Mouse (Mus musculus) midbrain, embryonic 12.5 days (tissue): ENCODE measurements at regions not wholly inside any gene's neighbourhood (a gene's known extent, or its start where the extent isn't known, plus 50 kb on each side); places are given as distances from the start of the nearest gene placed in this dataset.

ENCODE experiments used
- ATAC-seq: fragments of 200-750 bp; cut with Nextera tagmentation; 2 replicates; pipeline ENCODE4 v1.8.0; 2017; ENCODE audit warnings: low read depth, moderate TSS enrichment, moderate library complexity; ENCODE audit not compliant: low FRiP score
- H3K27ac ChIP-seq: fragments of 300-500 bp; sonication (generic); replicated peaks from 2 replicates; pipeline ENCODE4 v1.5.1; 2016; ENCODE audit warnings: mild to moderate bottlenecking
- H3K27me3 ChIP-seq: fragments of 300-500 bp; sonication (generic); 2 replicates; pipeline ENCODE4 v1.6.1; 2016; ENCODE audit warnings: mild to moderate bottlenecking
- H3K36me3 ChIP-seq: fragments of 300-500 bp; sonication (generic); 2 replicates; pipeline ENCODE4 v1.6.1; 2016
- H3K4me1 ChIP-seq: fragments of 300-500 bp; sonication (generic); 2 replicates; pipeline ENCODE4 v1.6.1; 2016
- H3K4me2 ChIP-seq: fragments of 300-500 bp; sonication (generic); replicated peaks from 2 replicates; pipeline ENCODE4 v1.6.1; 2016; ENCODE audit warnings: mild to moderate bottlenecking, moderate library complexity
- H3K4me3 ChIP-seq: fragments of 300-500 bp; sonication (generic); 2 replicates; pipeline ENCODE4 v1.5.1; 2016; ENCODE audit warnings: mild to moderate bottlenecking
- H3K9ac ChIP-seq: fragments of 300-500 bp; sonication (generic); replicated peaks from 2 replicates; pipeline ENCODE4 v1.6.1; 2016; ENCODE audit warnings: mild to moderate bottlenecking, moderate library complexity
- H3K9me3 ChIP-seq: fragments of 300-500 bp; sonication (generic); 2 replicates; pipeline ENCODE4 v1.6.1; 2016; ENCODE audit warnings: mild to moderate bottlenecking
- WGBS: fragments of 180-500 bp; shearing (Covaris S2); methylation state at CpG from one replicate; pipeline ENCODE4 v1.1.7; 2016; 5-methylcytosine and 5-hydroxymethylcytosine counted together

GRCm38 (mm10) chr13:70454592-70455390, 182.6 kb downstream of the Ice1 start:
- no peak for ATAC-seq
- no peaks in the 10 kb centered on the region for H3K4me1 ChIP-seq
- no peaks in the 10 kb centered on the region for H3K36me3 ChIP-seq
- no peak overlapping the region for H3K4me2 ChIP-seq
- H3K9ac ChIP-seq: no peak overlapping the region
- H3K9me3 ChIP-seq: no peaks in the 10 kb centered on the region
- H3K27me3 ChIP-seq: no peaks in the 10 kb centered on the region
- 84% methylated on average over 4 of the region's 4 CpGs for WGBS
- no peak overlapping the region for H3K27ac ChIP-seq
- H3K4me3 ChIP-seq: no peak overlapping the region

- Histone ChIP-seq H3K36me3 (no peaks in the 10 kb centered on the region), H3K4me3 (no peak overlapping the region), H3K27ac (no peak overlapping the region), H3K4me2 (no peak overlapping the region), H3K27me3 (no peaks in the 10 kb centered on the region), H3K9me3 (no peaks in the 10 kb centered on the region), H3K4me1 (no peaks in the 10 kb centered on the region), H3K9ac (no peak overlapping the region)
- WGBS: 77% methylated on average over 3 of the region's 3 CpGs
- no peak for ATAC-seq
Observed at GRCm38 (mm10) chr13:70458406-70458805, 179.0 kb downstream of the Ice1 start.

GRCm38 (mm10) chr13:70464996-70465395, 172.4 kb downstream of the Ice1 start:
- WGBS: 73% methylated on average over 5 of the region's 5 CpGs
- H3K27ac ChIP-seq: no peak overlapping the region

GRCm38 (mm10) chr13:70474746-70475145, 162.7 kb downstream of the Ice1 start:
- H3K4me1 ChIP-seq: no peaks in the 10 kb centered on the region
- ATAC-seq: no peak

More at GRCm38 (mm10) chr13:70464996-70465395, 172.4 kb downstream of the Ice1 start:
- Histone ChIP-seq H3K9ac (no peak overlapping the region), H3K27me3 (no peaks in the 10 kb centered on the region), H3K9me3 (no peaks in the 10 kb centered on the region), H3K4me3 (no peak overlapping the region), H3K4me2 (no peak overlapping the region), H3K36me3 (no peaks in the 10 kb centered on the region), H3K4me1 (no peaks in the 10 kb centered on the region)
- no peak; the same call in 1 of the 2 replicates for ATAC-seq

GRCm38 (mm10) chr13:70475366-70475765, 162.1 kb downstream of the Ice1 start:
- no peak for ATAC-seq
- H3K36me3 ChIP-seq: no peaks in the 10 kb centered on the region
- no peaks in the 10 kb centered on the region for H3K4me1 ChIP-seq
- no peaks in the 10 kb centered on the region for H3K9me3 ChIP-seq
- no peak overlapping the region for H3K27ac ChIP-seq
- no peak overlapping the region for H3K4me3 ChIP-seq
- H3K27me3 ChIP-seq: no peaks in the 10 kb centered on the region
- H3K9ac ChIP-seq: no peak overlapping the region
- no peak overlapping the region for H3K4me2 ChIP-seq
- WGBS: 86% methylated on average over 2 of the region's 2 CpGs

More at GRCm38 (mm10) chr13:70474746-70475145, 162.7 kb downstream of the Ice1 start:
- H3K4me2 ChIP-seq: no peak overlapping the region
- no peaks in the 10 kb centered on the region for H3K27me3 ChIP-seq
- 89% methylated on average over 4 of the region's 4 CpGs for WGBS
- no peak overlapping the region for H3K9ac ChIP-seq
- H3K9me3 ChIP-seq: no peaks in the 10 kb centered on the region
- H3K4me3 ChIP-seq: no peak overlapping the region
- H3K36me3 ChIP-seq: no peaks in the 10 kb centered on the region
- H3K27ac ChIP-seq: no peak overlapping the region

GRCm38 (mm10) chr13:70499302-70499701, 138.1 kb downstream of the Ice1 start:
- no peak overlapping the region for H3K9ac ChIP-seq
- H3K4me1 ChIP-seq: no peaks in the 10 kb centered on the region
- WGBS: 16% methylated on average over 4 of the region's 4 CpGs
- no peak overlapping the region for H3K4me3 ChIP-seq
- H3K27ac ChIP-seq: no peak overlapping the region
- H3K36me3 ChIP-seq: no peaks in the 10 kb centered on the region
- no peak for ATAC-seq
- H3K9me3 ChIP-seq: no peaks in the 10 kb centered on the region
- no peaks in the 10 kb centered on the region for H3K27me3 ChIP-seq
- H3K4me2 ChIP-seq: no peak overlapping the region
